Mouse (Mus musculus) limb, embryonic 12.5 days (tissue): ENCODE data around the gene Olfr54. TPM values are rescaled to one million over a fixed set of nuclear protein-coding genes. Genes with fewer than 3 reads are reported as not detected.
"Not testable (repeated sequence)": the region's sequence is repeated elsewhere in the genome, so short reads cannot be mapped to it uniquely, and the experiment has no call there.

Source experiments
- ATAC-seq: fragments of 200-750 bp; cut with Nextera tagmentation; 2 replicates; pipeline ENCODE4 v1.8.0; 2017; ENCODE audit warnings: low read depth, moderate TSS enrichment; ENCODE audit not compliant: insufficient number of reproducible peaks, insufficient read depth, low FRiP score, low TSS enrichment
- H3K27ac ChIP-seq: fragments of 300-500 bp; sonication (generic); 2 replicates; pipeline ENCODE4 v1.5.1; 2016; ENCODE audit warnings: mild to moderate bottlenecking, moderate library complexity
- H3K27me3 ChIP-seq: fragments of 300-500 bp; sonication (generic); 2 replicates; pipeline ENCODE4 v1.6.1; 2016; ENCODE audit warnings: mild to moderate bottlenecking, moderate library complexity
- H3K36me3 ChIP-seq: fragments of 300-500 bp; sonication (generic); 2 replicates; pipeline ENCODE4 v1.6.1; 2016; ENCODE audit warnings: mild to moderate bottlenecking, moderate library complexity
- H3K4me1 ChIP-seq: fragments of 300-500 bp; sonication (generic); replicated peaks from 2 replicates; pipeline ENCODE4 v1.6.1; 2016
- H3K4me2 ChIP-seq: fragments of 300-500 bp; sonication (generic); 2 replicates; pipeline ENCODE4 v1.6.1; 2016; ENCODE audit warnings: mild to moderate bottlenecking, moderate library complexity
- H3K4me3 ChIP-seq: fragments of 300-500 bp; sonication (generic); replicated peaks from 2 replicates; pipeline ENCODE4 v1.5.1; 2016; ENCODE audit warnings: mild to moderate bottlenecking
- H3K9ac ChIP-seq: fragments of 300-500 bp; sonication (generic); replicated peaks from 2 replicates; pipeline ENCODE4 v1.6.1; 2016; ENCODE audit warnings: mild to moderate bottlenecking, moderate library complexity
- H3K9me3 ChIP-seq: fragments of 300-500 bp; sonication (generic); 2 replicates; pipeline ENCODE4 v1.6.1; 2016; ENCODE audit warnings: mild to moderate bottlenecking, moderate library complexity
- WGBS: fragments of 180-500 bp; shearing (Covaris S2); methylation state at CpG from one replicate; pipeline ENCODE4 v1.1.7; 2016; 5-methylcytosine and 5-hydroxymethylcytosine counted together
- polyA plus RNA-seq: library from polyadenylated mRNA; unstranded; fragments of >200 nt; fragmentation: Nextera tagmentation; extraction: Ambion mirVana; gene quantifications from 2 replicates; pipeline ENCODE4 v1.2.1, GENCODE M21; 2016

Olfr54 gene
- polyA plus RNA-seq, 1 experiment from 2014 or later, result not detected

DNA sequence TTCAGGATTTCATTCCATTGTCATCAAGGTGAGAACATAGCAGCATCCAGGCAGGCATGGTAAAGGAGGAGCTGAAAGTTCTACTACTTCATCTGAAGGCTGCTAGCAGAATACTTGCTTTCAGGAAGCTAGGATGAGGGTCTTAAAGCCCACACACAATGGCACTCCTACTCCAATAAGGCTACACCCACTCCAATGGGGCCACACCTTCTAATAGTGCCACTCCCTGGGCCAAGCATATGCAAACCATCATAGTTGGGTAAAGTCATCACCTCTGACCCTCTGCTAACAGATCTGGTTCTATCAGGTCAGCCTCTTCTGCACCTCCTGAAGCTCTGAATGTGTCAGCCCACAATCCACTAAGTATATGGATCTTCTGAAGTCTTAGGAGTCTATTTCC lies 20.1 kb downstream of the Olfr54 start:
- H3K36me3 ChIP-seq, ATAC-seq, H3K4me2 ChIP-seq, H3K27me3 ChIP-seq, H3K9ac ChIP-seq, H3K9me3 ChIP-seq, H3K27ac ChIP-seq, H3K4me3 ChIP-seq, H3K4me1 ChIP-seq: not testable (repeated sequence)

DNA sequence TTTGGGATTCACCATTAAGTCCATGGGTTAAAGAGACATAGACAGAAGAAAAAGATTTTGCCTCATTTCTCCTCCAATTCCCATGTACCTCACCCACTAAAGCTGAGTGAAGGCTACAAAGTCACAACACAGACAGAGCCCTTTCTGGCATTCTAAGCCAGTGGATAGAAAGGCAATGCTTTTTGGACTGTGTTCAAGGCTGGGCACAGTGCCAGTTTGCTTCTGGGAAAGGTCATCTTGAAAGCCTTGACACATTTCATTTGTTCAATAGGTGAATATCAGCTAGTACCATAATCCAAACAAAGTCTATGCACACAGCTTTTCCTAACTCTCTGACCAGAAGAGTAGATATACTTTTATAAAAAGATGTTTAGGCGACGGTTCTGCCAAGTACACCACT lies 21.9 kb downstream of the Olfr54 start:
- Histone ChIP-seq H3K9me3 (no peaks in the 10 kb centered on the region), H3K27me3 (no peaks in the 10 kb centered on the region), H3K4me3 (no peak overlapping the region), H3K36me3 (no peaks in the 10 kb centered on the region), H3K4me2 (no peak overlapping the region), H3K9ac (no peak overlapping the region), H3K27ac (no peak overlapping the region), H3K4me1 (no peaks in the 10 kb centered on the region)
- 96% methylated on average over 2 of the region's 2 CpGs for WGBS
- no peak for ATAC-seq

DNA sequence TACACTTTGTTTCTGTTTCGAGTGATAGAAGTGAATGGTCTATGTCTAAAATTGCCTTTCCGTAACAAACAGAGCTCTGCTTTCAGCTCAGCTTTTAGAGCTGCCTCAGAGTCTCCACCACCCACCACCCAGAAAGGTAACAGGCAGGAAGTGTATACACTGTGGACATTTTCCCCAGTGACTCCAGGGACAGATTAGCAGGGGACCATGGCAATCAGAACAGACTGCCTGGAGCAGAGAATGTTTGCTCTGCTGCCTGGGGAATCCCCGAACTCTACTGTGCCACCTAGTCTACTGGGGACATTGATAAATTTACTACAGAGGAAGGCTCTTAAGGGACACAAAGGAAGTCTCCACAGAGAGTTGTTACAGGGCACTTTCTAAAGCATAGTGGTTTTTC lies 30.7 kb downstream of the Olfr54 start:
- not testable (repeated sequence) for H3K9ac ChIP-seq, H3K4me1 ChIP-seq, H3K36me3 ChIP-seq, H3K4me3 ChIP-seq, H3K4me2 ChIP-seq, H3K9me3 ChIP-seq, H3K27ac ChIP-seq, H3K27me3 ChIP-seq, ATAC-seq
- WGBS, result 75% methylated on average over 3 of the region's 3 CpGs

DNA sequence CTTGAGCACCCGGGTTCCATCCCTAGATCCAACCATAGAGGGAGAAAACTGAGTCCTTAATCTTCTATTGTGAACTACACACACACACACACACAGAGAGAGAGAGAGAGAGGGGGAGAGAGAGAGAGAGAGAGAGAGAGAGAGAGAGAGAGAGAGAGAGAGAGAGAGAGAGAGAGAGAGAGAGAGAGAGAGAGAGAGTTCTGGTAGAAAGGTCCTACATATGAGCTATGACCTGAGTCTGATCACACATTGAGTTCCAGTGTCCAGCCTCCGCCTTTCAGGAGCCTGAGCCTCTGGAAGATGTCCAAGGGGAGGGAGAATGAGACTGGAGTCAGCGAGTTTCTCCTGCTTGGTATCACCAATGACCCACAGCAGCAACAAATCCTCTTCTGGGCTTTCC lies 33.8 kb downstream of the Olfr54 start, which contains the start of gene Olfr1375:
Olfr1375 (plus strand) TSS at position 301 of the 400 bp plus-strand sequence.
- H3K36me3 ChIP-seq, H3K4me1 ChIP-seq, H3K4me2 ChIP-seq, H3K9ac ChIP-seq, H3K9me3 ChIP-seq, H3K27me3 ChIP-seq, H3K27ac ChIP-seq, ATAC-seq, H3K4me3 ChIP-seq: not testable (repeated sequence)
- WGBS, result 83% methylated on average over 3 of the region's 3 CpGs

- Histone ChIP-seq H3K9ac (no peak overlapping the region), H3K27ac (no peak overlapping the region), H3K9me3 (no peaks in the 10 kb centered on the region), H3K36me3 (no peaks in the 10 kb centered on the region), H3K4me1 (no peaks in the 10 kb centered on the region), H3K4me3 (no peak overlapping the region), H3K27me3 (no peaks in the 10 kb centered on the region), H3K4me2 (no peak overlapping the region)
- ATAC-seq, result no peak
- WGBS, result 75% methylated on average over 2 of the region's 2 CpGs
These were observed 37.6 kb downstream of the Olfr54 start for GRCm38 (mm10) chr11:51051678-51052077.

DNA sequence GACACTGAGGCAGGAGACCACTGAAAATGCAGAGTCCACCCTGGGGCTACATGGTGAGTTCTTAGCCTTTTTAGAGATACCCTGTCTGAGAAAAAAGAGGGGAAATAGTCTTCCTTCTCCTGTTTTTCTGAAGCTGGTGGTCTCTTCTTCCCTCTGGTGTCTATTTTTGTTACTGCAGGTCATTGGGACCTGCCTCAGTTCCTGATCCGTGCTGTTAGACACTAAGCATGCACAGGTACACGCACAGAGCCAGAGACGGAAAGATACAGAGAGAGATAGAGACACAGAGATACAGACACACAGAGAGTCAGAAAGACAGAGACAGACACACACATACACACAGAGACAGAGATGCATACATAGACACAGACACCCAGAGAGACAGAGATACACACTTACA lies 39.2 kb downstream of the Olfr54 start:
- 50% methylated on average over 3 of the region's 3 CpGs for WGBS
- ATAC-seq, result no peak

DNA sequence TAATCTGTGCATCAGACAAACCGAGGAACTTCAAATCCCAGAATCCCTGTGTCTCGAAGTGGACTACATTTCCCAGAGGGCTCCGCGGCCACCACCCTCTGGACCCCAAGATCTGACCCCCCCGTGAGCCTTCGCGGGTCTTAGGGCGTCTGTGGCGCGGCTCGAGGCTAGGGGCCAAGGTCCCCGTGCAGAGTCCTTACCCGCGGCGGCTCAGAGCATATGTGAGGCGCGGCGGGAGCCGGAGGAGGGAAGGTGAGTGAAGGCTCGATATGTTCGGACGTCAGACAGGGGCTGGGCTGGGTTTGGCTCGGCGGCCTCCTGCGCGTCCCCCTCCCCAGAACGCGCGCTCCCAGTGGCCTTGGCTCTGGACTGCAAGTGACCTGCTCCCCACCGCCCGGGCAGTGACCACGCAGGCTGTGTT lies 45.1 kb downstream of the Olfr54 start, which contains the start of gene Zfp354a:
Zfp354a (plus strand) TSS at position 107 of the 421 bp plus-strand sequence.
- Histone ChIP-seq H3K27me3 (no peaks in the 10 kb centered on the region), H3K9me3 (no peaks in the 10 kb centered on the region), H3K27ac (0 out of 2 replicates have a peak within 1 kb of the TSS, but pooled peaks have one; percentile 8), H3K36me3 (peaks cover 29% of the 10 kb centered on the region), H3K9ac (peak within 1 kb of the TSS; percentile 58), H3K4me3 (peak within 1 kb of the TSS; percentile 55), H3K4me2 (peak within 1 kb of the TSS; percentile 79), H3K4me1 (peaks cover 9% of the 10 kb centered on the region)
- ATAC-seq, result peak; percentile 88
- WGBS, result under 1% methylated on average over 32 of the region's 32 CpGs

More for the DNA sequence above, 39.2 kb downstream of the Olfr54 start:
- H3K4me2 ChIP-seq, result no peak overlapping the region
- H3K9ac ChIP-seq, result no peak overlapping the region
- no peaks in the 10 kb centered on the region for H3K36me3 ChIP-seq
- H3K9me3 ChIP-seq, result no peaks in the 10 kb centered on the region
- no peaks in the 10 kb centered on the region for H3K27me3 ChIP-seq
- H3K27ac ChIP-seq, result no peak overlapping the region
- no peaks in the 10 kb centered on the region for H3K4me1 ChIP-seq
- H3K4me3 ChIP-seq, result no peak overlapping the region

DNA sequence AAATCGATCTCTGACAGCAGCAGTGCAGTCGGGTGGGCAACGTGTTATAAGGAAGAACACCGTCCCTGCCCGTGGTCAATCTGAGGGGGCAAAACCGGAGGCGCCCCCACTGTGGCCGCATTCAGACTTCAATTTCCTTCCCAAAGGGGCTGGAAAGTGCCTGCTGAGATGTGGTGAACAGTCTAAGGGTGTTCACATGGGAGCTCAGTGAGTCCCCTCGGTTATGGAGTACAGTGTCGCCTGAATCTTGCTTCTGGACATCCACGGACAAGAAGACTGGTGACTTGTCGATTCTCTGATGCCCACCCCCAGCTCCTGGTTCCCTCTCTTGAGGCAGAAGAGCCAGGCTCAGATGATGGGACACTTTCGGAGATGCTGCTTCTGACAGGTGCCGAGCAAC lies 45.6 kb downstream of the Olfr54 start:
- Histone ChIP-seq H3K27me3 (no peaks in the 10 kb centered on the region), H3K9me3 (no peaks in the 10 kb centered on the region), H3K27ac (no peak overlapping the region), H3K9ac (peak overlapping the region; percentile 58), H3K4me1 (peaks cover 9% of the 10 kb centered on the region), H3K4me2 (peak overlapping the region; percentile 79), H3K4me3 (peak overlapping the region; percentile 55), H3K36me3 (peaks cover 34% of the 10 kb centered on the region)
- WGBS, result 16% methylated on average over 14 of the region's 14 CpGs
- peak; percentile 11; the same call in 1 of the 2 replicates for ATAC-seq

- no peaks in the 10 kb centered on the region for H3K27me3 ChIP-seq
- H3K9ac ChIP-seq, result no peak overlapping the region; the same call in 1 of the 2 replicates
- H3K4me1 ChIP-seq, result peaks cover 9% of the 10 kb centered on the region
- no peak overlapping the region for H3K4me3 ChIP-seq
- 89% methylated on average over 6 of the region's 6 CpGs for WGBS
- no peak overlapping the region for H3K4me2 ChIP-seq
- ATAC-seq, result no peak
- H3K27ac ChIP-seq, result no peak overlapping the region
- no peaks in the 10 kb centered on the region for H3K9me3 ChIP-seq
- peaks cover 47% of the 10 kb centered on the region for H3K36me3 ChIP-seq
These were observed 46.9 kb downstream of the Olfr54 start for GRCm38 (mm10) chr11:51060981-51061380.

GRCm38 (mm10) chr11:51063276-51063675 lies 49.2 kb downstream of the Olfr54 start:
- no peak for ATAC-seq
- Histone ChIP-seq H3K36me3 (peaks cover 67% of the 10 kb centered on the region), H3K9ac (no peak overlapping the region), H3K27ac (no peak overlapping the region), H3K9me3 (no peaks in the 10 kb centered on the region), H3K27me3 (no peaks in the 10 kb centered on the region), H3K4me2 (no peak overlapping the region), H3K4me1 (peaks cover 9% of the 10 kb centered on the region), H3K4me3 (no peak overlapping the region)
- 90% methylated on average over 7 of the region's 7 CpGs for WGBS

DNA sequence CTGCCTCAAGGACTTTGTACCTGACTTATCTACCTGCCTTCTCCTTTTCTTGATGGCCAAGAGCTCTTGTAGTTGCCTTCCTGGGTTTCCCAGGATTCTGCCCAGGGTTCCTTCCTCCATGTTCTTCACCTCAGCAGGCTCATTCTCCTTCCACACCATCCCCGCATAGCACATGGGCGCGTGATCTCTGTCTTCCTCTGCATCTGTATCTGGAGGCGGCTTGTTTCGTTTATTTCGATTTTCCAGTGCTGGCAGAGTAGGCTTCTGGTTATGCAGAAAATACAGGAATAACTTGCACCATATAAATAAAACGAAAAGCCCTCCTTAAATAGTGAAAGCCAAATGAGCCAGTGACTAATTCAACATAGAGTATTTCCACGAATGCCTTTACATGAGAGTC lies 49.8 kb downstream of the Olfr54 start:
- ATAC-seq, result no peak
- 92% methylated on average over 8 of the region's 8 CpGs for WGBS
- H3K9me3 ChIP-seq, result no peaks in the 10 kb centered on the region
- peaks cover 73% of the 10 kb centered on the region for H3K36me3 ChIP-seq
- H3K4me3 ChIP-seq, result no peak overlapping the region
- peaks cover 9% of the 10 kb centered on the region for H3K4me1 ChIP-seq
- no peak overlapping the region for H3K4me2 ChIP-seq
- no peak overlapping the region for H3K9ac ChIP-seq
- no peaks in the 10 kb centered on the region for H3K27me3 ChIP-seq
- H3K27ac ChIP-seq, result no peak overlapping the region
